Mouse (Mus musculus): ENCODE data around the gene Col6a2.

Col6a2 gene

DNA sequence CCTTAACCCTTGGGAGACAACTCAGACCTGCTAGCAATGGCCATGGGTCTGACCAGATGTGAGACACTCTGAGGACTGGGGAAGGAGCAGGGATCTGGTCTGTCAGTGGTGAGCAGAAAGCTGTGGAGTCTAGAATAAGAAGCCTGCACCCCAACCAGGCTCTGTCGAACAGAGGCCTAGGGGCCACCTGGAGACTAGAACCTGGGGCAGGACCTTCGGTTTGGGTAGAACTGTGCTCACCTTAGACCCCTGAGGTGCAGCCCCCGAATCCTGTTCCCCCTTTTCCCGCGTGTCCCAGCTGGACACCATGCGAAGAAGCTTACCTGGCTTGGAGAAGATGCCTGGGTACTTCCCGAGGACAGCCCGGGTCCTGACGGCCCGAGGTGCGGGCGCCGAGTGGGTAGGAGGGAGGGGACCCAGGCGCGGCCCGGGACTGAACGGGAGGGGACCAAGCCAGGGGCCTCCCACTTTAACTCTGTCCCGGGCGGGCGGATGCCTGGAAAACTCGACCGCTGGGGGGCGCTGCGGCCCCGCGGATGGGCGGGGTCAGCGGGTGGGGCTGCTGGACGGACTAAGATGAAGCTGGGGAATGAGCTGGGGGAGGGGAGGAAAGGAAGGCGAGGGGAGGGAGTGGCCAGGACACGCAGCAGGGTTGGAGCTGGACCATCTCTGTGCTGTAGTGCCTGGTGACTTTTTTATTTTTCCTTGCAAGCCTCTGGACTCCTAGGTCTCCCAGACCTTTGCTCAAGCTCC lies at the start of gene Col6a2:
TSS of gene Col6a2 (minus strand) at position 703 of the 753 bp plus-strand sequence.
- DNase-seq (ENCODE audit: low spot score) = peak; percentile 98

GRCm38 (mm10) chr10:76671939-76672338 lies 48.5 kb upstream of the Col6a2 start:
- no peak for DNase-seq (ENCODE audit: low spot score)

- DNase-seq (ENCODE audit: low spot score) = peak; percentile 46
These were observed 45.5 kb upstream of the Col6a2 start for GRCm38 (mm10) chr10:76668947-76669284.

- peak; percentile 34 for DNase-seq (ENCODE audit: low spot score)
These were observed 45.0 kb upstream of the Col6a2 start for GRCm38 (mm10) chr10:76668261-76668946.

DNA sequence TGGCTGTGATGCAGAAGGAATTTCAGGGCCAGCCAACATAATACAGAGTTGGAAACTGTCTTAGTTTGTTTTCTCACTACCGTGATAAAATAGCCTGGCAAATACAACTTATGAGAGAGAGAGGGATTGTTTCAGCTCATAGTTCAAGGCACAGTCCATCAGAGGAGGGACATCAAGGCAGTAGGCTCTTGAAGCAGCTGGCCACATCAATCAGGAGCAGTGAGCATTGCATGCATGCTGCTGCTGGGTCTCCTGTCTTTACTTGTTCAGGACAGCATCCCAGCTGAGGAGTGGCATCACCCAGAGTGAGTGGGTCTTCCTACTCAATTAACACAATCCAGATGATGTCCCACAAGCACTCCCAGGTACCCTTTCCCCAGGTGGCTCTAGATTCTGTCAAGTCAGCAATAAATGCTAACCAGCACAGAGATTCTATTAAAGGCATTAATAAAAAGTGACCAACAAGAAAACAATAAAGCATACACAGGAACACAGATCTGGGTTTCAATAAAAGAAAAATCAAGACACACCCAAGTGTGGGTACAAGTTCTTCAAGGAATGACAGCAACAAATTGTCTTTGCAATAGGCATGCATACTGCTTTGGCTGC lies 43.9 kb upstream of the Col6a2 start:
- no peak for DNase-seq (ENCODE audit: low spot score)

DNA sequence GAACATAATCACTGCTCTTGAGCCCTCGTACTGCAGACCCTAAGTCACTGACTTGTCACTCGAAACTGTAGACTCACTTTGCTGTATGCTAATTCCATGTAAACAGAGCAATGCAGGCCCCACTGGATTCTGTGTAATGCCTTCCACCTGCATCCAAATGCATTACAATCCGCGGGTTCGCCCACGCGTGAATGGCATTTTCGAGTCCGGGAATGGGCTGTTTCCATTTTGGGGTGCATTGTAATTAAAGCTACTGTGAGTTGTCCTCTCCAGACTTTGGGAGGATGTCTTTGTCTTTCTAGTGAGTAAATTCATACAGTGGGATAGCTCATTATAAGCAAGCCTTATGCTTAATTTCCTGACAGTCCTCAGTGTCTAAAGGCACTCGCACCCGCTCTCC lies 42.1 kb upstream of the Col6a2 start:
- DNase-seq (ENCODE audit: low spot score) = no peak

GRCm38 (mm10) chr10:76664156-76665115 lies 41.0 kb upstream of the Col6a2 start:
- peak; percentile 86 for DNase-seq (ENCODE audit: low spot score)

GRCm38 (mm10) chr10:76653345-76654336 lies 30.2 kb upstream of the Col6a2 start:
- peak; percentile 56 for DNase-seq (ENCODE audit: low spot score)

GRCm38 (mm10) chr10:76650662-76651342 lies 27.4 kb upstream of the Col6a2 start:
- peak; percentile 42 for DNase-seq (ENCODE audit: low spot score)

DNA sequence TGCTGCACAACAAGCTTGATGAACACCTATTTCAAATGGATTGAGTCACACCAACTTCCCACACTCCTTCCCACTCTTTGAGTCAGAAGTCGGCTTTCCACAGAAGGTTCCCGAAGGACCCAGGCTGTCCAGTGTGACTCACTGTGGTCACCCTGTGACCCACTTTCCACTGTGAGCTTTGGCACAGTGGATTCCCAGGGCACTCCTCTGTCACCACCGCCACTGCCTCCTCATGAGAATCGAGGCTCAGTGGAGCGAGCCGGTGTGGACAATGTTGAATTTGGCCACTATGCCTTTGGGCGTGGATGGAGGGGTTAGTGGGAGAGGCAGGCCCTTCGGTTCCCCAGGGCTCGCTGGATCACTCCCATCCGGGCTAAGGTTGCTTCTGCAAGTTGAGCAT lies 25.3 kb upstream of the Col6a2 start:
- no peak for DNase-seq (ENCODE audit: low spot score)

- DNase-seq (ENCODE audit: low spot score) = no peak
These were observed 24.0 kb upstream of the Col6a2 start for GRCm38 (mm10) chr10:76647390-76647789.

DNA sequence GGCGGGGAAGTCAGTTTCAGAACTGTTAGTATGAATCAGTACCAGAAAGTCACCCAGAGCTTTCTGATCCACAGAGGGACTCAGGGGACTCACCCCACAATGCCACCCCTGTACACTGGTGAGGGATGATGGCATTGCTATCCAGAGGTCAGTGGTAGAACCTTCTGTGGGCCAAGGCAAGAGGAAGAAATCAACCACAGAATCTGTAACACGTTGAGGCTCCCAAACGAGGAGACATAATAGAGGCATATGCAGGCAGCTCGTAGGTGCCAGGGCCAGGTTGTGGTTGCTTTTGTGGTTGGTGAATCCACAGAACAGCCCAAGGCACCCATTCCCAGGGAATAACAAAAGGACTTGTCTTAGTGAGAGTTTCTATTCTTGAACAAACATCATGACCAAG lies 22.3 kb upstream of the Col6a2 start:
- no peak for DNase-seq (ENCODE audit: low spot score)

- DNase-seq (ENCODE audit: low spot score) = no peak
These were observed 21.6 kb upstream of the Col6a2 start for GRCm38 (mm10) chr10:76645066-76645465.

- peak; percentile 50 for DNase-seq (ENCODE audit: low spot score)
These were observed 20.6 kb upstream of the Col6a2 start for GRCm38 (mm10) chr10:76643999-76644398.

DNA sequence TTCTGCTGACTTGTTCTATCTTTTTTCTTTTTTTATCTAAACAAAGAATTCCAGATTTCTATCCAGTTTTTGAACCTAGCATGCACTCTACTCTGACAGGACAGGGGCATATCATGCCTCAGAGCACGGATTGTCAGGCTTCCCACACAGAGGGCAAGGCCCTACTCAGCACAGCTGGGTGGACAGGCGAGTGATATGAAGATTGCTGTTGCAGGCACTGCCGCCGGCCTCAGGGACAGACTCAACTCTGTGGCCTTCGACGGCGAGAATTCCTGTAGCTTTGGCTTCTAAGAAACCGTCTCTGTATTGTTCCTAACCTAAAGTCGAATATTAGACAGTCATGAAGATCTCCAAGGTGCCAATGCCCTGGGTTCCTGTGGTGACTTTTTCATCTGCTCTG lies 20.0 kb upstream of the Col6a2 start:
- DNase-seq (ENCODE audit: low spot score) = peak; percentile 46

GRCm38 (mm10) chr10:76642628-76643434 lies 19.4 kb upstream of the Col6a2 start:
- DNase-seq (ENCODE audit: low spot score) = peak; percentile 79

- DNase-seq (ENCODE audit: low spot score) = peak; percentile 51
These were observed 18.6 kb upstream of the Col6a2 start for GRCm38 (mm10) chr10:76641894-76642627.

DNA sequence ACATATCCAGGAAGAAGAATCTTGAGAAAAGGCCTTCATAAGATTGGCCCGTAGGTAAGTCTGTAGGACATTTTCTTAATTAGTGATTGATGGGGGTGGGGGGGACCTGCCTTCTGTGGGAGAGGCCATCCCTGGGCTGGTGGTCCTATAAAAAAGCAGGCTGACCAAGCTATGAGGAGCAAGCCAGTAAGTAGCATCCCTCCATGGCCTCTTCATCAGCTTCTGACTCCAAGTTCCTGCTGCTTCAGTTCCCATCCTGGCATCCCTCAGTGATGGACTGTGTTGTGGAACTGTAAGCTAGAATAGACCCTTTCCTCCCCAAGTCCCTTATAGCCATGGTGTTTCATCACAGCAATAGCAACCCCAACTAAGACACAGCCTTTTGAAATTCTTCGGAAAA lies 16.5 kb upstream of the Col6a2 start:
- DNase-seq (ENCODE audit: low spot score) = no peak

DNA sequence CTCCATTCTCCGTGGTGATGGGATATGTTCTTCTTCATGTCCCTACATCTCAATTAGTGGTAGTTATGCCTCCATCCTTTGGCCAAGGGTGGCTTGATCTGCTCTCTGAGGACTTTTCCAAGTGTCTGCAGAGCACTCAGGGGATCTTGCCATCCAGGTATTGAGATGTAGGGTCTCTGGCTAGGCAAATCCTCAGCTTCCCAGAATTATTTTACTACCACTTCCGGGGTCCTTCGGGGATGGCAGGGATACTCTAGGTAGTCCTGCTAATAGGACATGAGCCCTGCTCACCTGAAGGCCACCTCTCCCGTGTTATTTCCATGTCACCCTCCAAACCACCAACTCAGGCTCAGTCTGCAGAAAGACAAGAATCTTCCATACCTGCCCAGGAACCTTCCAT lies 13.2 kb upstream of the Col6a2 start:
- no peak for DNase-seq (ENCODE audit: low spot score)
